Mouse (Mus musculus) embryo, embryonic 10.5 days (tissue): ENCODE data around the gene Zbtb2.

Experiments
- DNase-seq: peaks from one replicate; pipeline ENCODE4 v3.0.0-alpha.2; 2015; ENCODE audit warnings: low spot score

Zbtb2 gene

GRCm38 (mm10) chr10:4386609-4387591 is 1.0 kb downstream of the Zbtb2 start:
- DNase-seq: peak; percentile 96

- DNase-seq: no peak
Observed at GRCm38 (mm10) chr10:4384244-4384643, 3.7 kb downstream of the Zbtb2 start.

- DNase-seq: no peak
Observed at GRCm38 (mm10) chr10:4380748-4381147, 7.2 kb downstream of the Zbtb2 start.

- no peak for DNase-seq
Observed at GRCm38 (mm10) chr10:4376931-4377330, 11.0 kb downstream of the Zbtb2 start.

DNA sequence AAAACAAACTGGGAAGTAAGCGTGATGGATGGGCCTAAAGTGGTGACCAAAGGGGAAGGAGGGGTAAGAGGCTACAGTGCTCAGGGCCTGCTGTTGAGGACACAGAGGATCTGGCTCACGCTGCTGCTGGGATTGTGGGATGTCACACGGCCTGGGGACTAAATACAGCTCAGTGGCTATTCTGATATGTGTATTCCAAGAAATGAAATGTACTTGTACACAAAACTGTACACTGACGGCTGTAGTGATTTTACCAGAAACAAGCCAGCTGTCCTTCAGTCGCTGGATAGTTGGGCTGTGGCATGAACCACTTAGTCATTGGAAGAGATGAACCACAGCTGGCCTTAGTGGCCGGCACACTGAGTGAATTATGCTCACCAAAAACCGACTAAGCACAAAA is 11.4 kb downstream of the Zbtb2 start:
- no peak for DNase-seq

DNA sequence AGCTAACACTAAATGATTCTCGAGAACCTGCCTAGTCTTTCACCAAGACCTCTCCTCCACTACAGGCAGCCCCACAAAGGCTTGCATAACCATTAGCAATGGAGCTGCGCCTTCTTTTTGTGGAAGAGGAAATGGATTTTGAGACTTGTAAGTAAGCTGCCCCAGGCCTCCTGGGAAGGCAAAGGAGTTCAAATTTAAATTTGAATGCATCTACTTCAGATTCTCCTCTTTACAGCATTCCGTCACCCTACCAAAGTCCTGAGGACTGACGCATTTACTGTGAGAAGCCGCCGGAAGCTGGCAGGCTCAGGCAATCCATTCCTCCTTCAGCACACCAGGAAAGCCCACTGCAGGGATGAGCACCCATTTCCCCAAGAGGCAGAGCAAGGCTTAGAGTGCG is 12.6 kb downstream of the Zbtb2 start:
- DNase-seq: no peak

DNA sequence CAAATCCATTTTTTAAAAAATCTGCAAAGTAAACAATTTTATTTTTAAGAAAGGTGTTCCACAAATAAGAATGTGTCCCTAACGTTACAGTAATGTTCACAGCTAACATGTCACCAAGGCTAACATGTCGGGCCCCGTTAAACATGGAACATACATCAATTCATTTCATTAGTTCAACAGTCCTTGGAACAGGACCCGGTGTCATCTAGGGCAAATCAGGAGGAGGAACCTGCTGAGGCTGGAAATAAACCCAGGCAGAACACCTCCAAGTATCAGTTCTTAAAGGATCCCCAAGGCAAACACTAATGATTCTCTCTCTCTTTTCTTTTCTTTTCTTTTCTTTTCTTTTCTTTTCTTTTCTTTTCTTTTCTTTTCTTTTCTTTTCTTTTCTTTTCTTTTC is 13.2 kb downstream of the Zbtb2 start:
- DNase-seq: no peak

- DNase-seq: no peak
Observed at GRCm38 (mm10) chr10:4374239-4374638, 13.7 kb downstream of the Zbtb2 start.

DNA sequence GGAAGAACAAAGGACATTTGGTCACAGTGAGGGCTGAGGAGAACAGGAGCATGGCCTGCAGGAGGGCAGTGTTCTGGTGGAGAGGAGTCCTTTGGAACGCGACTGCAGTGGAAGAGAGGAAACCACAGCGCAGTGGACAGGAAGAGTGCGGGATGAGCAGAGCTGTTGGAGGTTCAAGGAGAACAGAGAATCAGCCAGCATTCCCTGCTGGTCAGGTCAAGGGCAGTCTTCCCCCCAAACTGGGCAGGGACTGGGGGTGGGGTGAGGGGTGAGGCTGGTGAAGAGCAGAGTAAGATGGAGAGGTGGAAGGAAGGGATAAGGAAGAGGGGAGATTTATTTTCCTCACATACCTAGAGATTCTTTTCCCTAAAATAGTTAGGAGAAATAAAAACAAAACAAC is 14.3 kb downstream of the Zbtb2 start:
- DNase-seq: no peak

- peak; percentile 58 for DNase-seq
Observed at GRCm38 (mm10) chr10:4372011-4372410, 15.9 kb downstream of the Zbtb2 start.

GRCm38 (mm10) chr10:4370105-4370504 is 17.8 kb downstream of the Zbtb2 start:
- no peak for DNase-seq

DNA sequence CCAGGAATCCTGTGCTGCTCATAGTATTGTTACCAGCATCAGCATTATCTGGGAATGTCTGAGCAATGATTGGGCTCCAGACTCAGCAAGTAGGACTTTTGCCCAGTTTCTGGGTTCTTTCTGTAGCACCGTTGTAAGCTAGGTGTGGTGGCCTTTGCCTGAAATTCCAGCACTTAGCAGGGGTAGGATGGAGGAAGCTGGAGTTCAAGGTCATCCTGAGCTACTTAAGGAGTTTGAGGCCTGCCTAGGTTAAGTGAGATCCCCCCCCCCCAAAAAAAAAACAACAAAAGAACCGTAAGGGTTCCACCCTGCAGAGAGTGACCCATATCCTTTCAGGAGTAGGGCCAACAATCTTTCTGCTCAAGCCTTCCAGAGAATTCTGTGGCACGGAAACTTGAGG is 23.3 kb downstream of the Zbtb2 start:
- no peak for DNase-seq

GRCm38 (mm10) chr10:4357435-4357834 is 30.5 kb downstream of the Zbtb2 start:
- no peak for DNase-seq

- no peak for DNase-seq
Observed at GRCm38 (mm10) chr10:4356640-4357039, 31.3 kb downstream of the Zbtb2 start.

- no peak for DNase-seq
Observed at GRCm38 (mm10) chr10:4355882-4356451, 31.9 kb downstream of the Zbtb2 start.

DNA sequence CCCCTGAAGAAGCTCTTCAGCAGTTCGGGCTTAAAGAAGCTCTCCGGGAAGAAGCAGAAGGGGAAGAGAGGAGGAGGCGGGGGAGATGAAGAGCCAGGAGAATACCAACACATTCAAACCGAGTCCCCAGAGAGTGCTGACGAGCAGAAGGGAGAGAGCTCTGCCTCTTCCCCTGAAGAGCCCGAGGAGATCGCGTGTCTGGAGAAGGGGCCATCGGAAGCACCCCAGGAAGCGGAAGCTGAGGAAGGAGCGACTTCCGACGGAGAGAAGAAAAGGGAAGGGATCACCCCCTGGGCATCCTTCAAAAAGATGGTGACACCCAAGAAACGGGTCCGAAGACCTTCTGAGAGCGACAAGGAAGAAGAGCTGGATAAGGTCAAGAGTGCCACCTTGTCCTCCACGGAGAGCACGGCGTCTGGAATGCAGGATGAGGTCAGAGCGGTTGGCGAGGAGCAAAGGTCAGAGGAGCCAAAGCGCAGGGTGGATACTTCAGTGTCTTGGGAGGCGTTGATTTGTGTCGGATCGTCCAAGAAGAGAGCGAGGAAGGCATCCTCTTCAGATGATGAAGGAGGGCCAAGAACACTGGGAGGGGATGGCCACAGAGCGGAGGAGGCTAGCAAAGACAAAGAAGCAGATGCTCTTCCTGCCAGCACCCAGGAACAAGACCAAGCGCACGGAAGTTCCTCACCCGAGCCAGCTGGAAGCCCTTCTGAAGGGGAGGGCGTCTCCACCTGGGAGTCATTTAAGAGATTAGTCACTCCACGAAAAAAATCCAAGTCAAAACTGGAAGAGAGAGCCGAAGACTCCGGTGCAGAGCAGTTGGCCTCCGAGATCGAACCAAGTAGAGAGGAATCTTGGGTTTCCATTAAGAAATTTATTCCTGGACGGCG is 33.3 kb downstream of the Zbtb2 start:
- DNase-seq: no peak

GRCm38 (mm10) chr10:4347591-4347990 is 40.3 kb downstream of the Zbtb2 start:
- DNase-seq: no peak

GRCm38 (mm10) chr10:4347136-4347492 is 40.8 kb downstream of the Zbtb2 start:
- DNase-seq: no peak

GRCm38 (mm10) chr10:4346489-4347135 is 41.3 kb downstream of the Zbtb2 start:
- peak; percentile 94 for DNase-seq

DNA sequence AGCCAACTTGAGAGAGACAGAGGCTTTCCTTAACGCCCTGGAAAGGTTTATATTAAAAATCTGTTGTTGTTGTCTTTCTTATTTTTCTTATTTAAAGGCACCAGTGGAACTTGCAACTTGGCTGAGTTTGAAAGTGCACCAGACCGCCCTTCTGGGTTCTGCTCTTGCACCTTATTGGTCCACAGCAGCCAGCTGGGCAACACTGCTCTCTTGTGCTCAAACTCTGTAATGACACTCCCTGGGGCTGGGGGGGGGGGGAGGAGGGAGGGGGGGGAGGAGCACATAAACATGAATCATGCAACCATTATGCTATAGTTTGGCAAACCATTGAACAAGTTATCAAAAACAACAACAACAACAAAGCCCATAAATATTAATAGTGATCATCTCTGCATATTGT is 46.5 kb downstream of the Zbtb2 start:
- peak; percentile 67 for DNase-seq

DNA sequence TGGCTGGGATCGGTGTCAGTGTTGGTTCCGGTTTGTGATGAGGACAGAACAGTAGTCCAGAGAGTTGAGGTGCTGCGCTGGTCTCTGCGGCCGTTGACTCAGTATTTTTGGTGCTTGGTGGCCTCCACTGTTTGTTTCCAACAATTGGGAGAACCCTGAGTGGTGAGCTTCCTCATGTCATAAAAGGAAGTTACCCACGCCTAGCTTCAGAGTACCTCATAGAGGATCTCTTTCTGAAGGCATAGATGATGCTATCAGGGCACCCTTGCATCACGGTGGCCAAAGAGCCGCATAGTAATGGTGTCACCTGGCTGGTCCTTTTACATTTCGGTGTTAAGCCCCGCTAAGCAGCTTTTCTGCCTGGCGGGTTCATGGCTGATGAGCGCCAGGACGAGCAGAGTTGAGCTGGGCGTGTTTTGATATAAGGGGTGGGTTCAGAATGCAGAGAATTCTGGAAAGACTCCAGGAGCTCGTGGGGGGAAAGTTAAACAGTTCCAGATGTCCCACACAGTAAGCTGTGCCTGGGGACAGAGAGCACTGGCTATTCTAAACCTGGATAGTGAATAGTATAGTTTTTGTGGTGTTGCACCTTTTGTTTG is 48.9 kb downstream of the Zbtb2 start:
- peak; percentile 73 for DNase-seq
